ENCODE assay signal across 8 mouse cellular contexts in genomic region chr1:185193509-185193908, GRCm38 (mm10). TPM values are rescaled to one million over a fixed set of nuclear protein-coding genes. Genes with fewer than 3 reads are reported as not detected.
DNase-seq lines count a peak whose midpoint lies in the region; ATAC-seq and TF ChIP-seq lines count a peak whose summit lies in the region.

No protein-coding gene starts in this region.

- no peak for TF ChIP-seq POLR2A in cortical plate, adult 2 months (IDR thresholded peaks at IDR 0.05; ENCODE audit: extremely low read depth, insufficient read depth, low read length)

- ATAC-seq in CD4-positive, CD25-positive, alpha-beta regulatory T cell, adult 4 months: peak; percentile 84
- ATAC-seq in heart, embryonic 13.5 days (ENCODE audit: extremely low read depth, insufficient number of reproducible peaks, low FRiP score, low TSS enrichment): peak; percentile 77
- peak; percentile 79 for ATAC-seq in megakaryocyte-erythroid progenitor cell, adult 5-6 weeks (replicated peaks; ENCODE audit: low FRiP score, low TSS enrichment, poor library complexity, severe bottlenecking)

- no peaks in the 10 kb centered on the region for H3K9me3 ChIP-seq in heart, embryonic 13.5 days

- 9% methylated on average over 10 of the region's 10 CpGs for WGBS in heart, embryonic 13.5 days

- peak; percentile 93 for TF ChIP-seq CTCF in cortical plate, adult 2 months (IDR thresholded peaks at IDR 0.05; ENCODE audit: extremely low read depth, insufficient read depth, low read length)

- peak overlapping the region; percentile 59 for H3K4me2 ChIP-seq in heart, embryonic 13.5 days

- peak overlapping the region; percentile 69 for H3K9ac ChIP-seq in heart, embryonic 13.5 days

- H3K27me3 ChIP-seq in heart, embryonic 13.5 days (replicated peaks): peaks cover 5% of the 10 kb centered on the region; the same call in 1 of the 2 replicates

- H3K27ac ChIP-seq in cortical plate, adult 2 months (ENCODE audit: insufficient read depth, low read length): no peak overlapping the region
- no peak overlapping the region for H3K27ac ChIP-seq in heart, embryonic 13.5 days (replicated peaks)

- DNase-seq in adrenal gland, postnatal 36 days: peak; percentile 22 to 56
- no peak for DNase-seq in adrenal gland, postnatal 4 days (ENCODE audit: low spot score in 2 of 2)
- peak; percentile 28 to 59 for DNase-seq in kidney, postnatal 36 days
- DNase-seq in thymus, postnatal 14 days: peak; percentile 41

- no peak overlapping the region for H3K4me3 ChIP-seq in cortical plate, adult 2 months (ENCODE audit: insufficient read depth, low read length)
- H3K4me3 ChIP-seq in heart, embryonic 13.5 days: peak overlapping the region; percentile 29

- no peaks in the 10 kb centered on the region for H3K4me1 ChIP-seq in cortical plate, adult 2 months (ENCODE audit: control insufficient read depth, insufficient read depth, low read length)
- no peaks in the 10 kb centered on the region for H3K4me1 ChIP-seq in heart, embryonic 13.5 days

- H3K36me3 ChIP-seq in heart, embryonic 13.5 days: no peaks in the 10 kb centered on the region

RNA-seq across cellular contexts. Expression of gene Rab3gap2, which starts 10.4 kb away (rescaled TPM):
- total RNA-seq in adrenal gland, postnatal 36 days (2021): 10 to 100 TPM; 51.9 to 63.2 TPM
- total RNA-seq in adrenal gland, postnatal 4 days (2021): 10 to 100 TPM; 45.9 to 51.1 TPM
- polyA plus RNA-seq in CD4-positive, CD25-positive, alpha-beta regulatory T cell, adult 4 months (2017; shearing (Covaris generic)): 10 to 100 TPM; 14.7 to 20.7 TPM
- polyA plus RNA-seq in cortical plate, adult 2 months (2012; rRNA removed): 48.9 and 50.8 TPM in 2 replicates
- polyA plus RNA-seq in heart, embryonic 13.5 days (2015; fragmentation: Nextera tagmentation; extraction: Ambion mirVana): 14.1 and 15.1 TPM in 2 replicates
- 40.5 and 55.1 TPM in 2 replicates for total RNA-seq in megakaryocyte-erythroid progenitor cell, adult 5-6 weeks (2014; fragmentation: Nextera tagmentation)
- total RNA-seq in megakaryocyte-erythroid progenitor cell, adult 5-6 weeks (2017): 41.1 and 41.6 TPM in 2 replicates

Comparison
In these comparisons a context has a peak if more than half of its experiments do, and no peak if none do; other contexts are left out.
1. DNase-seq: peak in adrenal gland, postnatal 36 days (2 of 2), kidney, postnatal 36 days (2 of 2) and thymus, postnatal 14 days (single experiment); none in adrenal gland, postnatal 4 days (0 of 2).
2. Peak in every context shown above with its lines, with median percentiles within 50 percentile points of each other: ATAC-seq.